Mouse (Mus musculus) CH12.LX (cell line): ENCODE data around the gene Mpp4.

Experiments used
- CTCF ChIP-seq, 2 experiments: IDR thresholded peaks in 1 of 2; conservative IDR thresholded peaks in 1 of 2; 2 replicates each; pipeline ENCODE4 v1.5.1; 2011 to 2012; ENCODE audit warnings: low read depth in 2 of 2, low read length in 2 of 2, improper control_type of control experiment in 1 of 2, inconsistent platforms in 1 of 2, mild to moderate bottlenecking in 1 of 2, moderate library complexity in 1 of 2
- EP300 ChIP-seq: IDR thresholded peaks from 2 replicates; pipeline ENCODE4 v1.6.1; 2011; ENCODE audit warnings: low read length, improper control_type of control experiment
- KAT2A ChIP-seq: IDR thresholded peaks from 2 replicates; pipeline ENCODE4 v1.6.1; 2012; ENCODE audit warnings: low read length, improper control_type of control experiment, inconsistent platforms; ENCODE audit not compliant: insufficient replicate concordance
- MAX ChIP-seq: IDR thresholded peaks from 2 replicates; pipeline ENCODE4 v1.6.1; 2011; ENCODE audit warnings: low read length, improper control_type of control experiment
- NRF1 ChIP-seq: IDR thresholded peaks from 2 replicates; pipeline ENCODE4 v1.6.1; 2014; ENCODE audit warnings: low read depth, mild to moderate bottlenecking, inconsistent platforms, low read length, improper control_type of control experiment, moderate library complexity
- POLR2A ChIP-seq: IDR thresholded peaks from 2 replicates; pipeline ENCODE4 v1.6.1; 2011; ENCODE audit warnings: low read depth, mild to moderate bottlenecking, improper control_type of control experiment, low read length
- POLR2AphosphoS2 ChIP-seq: IDR thresholded peaks from 2 replicates; pipeline ENCODE4 v1.6.1; 2011; ENCODE audit warnings: low read depth, low read length, improper control_type of control experiment
- RCOR1 ChIP-seq: conservative IDR thresholded peaks from 2 replicates; pipeline ENCODE4 v1.6.1; 2012; ENCODE audit warnings: low read depth, mild to moderate bottlenecking, inconsistent platforms, low read length, improper control_type of control experiment
- SMC3 ChIP-seq: IDR thresholded peaks from 2 replicates; pipeline ENCODE4 v1.6.1; 2011; ENCODE audit warnings: low read depth, low read length, improper control_type of control experiment
- TBP ChIP-seq: conservative IDR thresholded peaks from 2 replicates; pipeline ENCODE4 v1.6.1; 2011; ENCODE audit warnings: low read depth, low read length, improper control_type of control experiment
- UBTF ChIP-seq: IDR thresholded peaks from 2 replicates; pipeline ENCODE4 v1.6.1; 2012; ENCODE audit warnings: low read depth, mild to moderate bottlenecking, inconsistent platforms, low read length, improper control_type of control experiment, moderate library complexity
- USF1 ChIP-seq: IDR thresholded peaks from 2 replicates; pipeline ENCODE4 v1.6.1; 2014; ENCODE audit warnings: low read depth, mild to moderate bottlenecking, inconsistent platforms, low read length, improper control_type of control experiment
- ZNF384 ChIP-seq: IDR thresholded peaks from 2 replicates; pipeline ENCODE4 v1.6.1; 2012; ENCODE audit warnings: low read depth, low read length, improper control_type of control experiment, inconsistent platforms

DNA sequence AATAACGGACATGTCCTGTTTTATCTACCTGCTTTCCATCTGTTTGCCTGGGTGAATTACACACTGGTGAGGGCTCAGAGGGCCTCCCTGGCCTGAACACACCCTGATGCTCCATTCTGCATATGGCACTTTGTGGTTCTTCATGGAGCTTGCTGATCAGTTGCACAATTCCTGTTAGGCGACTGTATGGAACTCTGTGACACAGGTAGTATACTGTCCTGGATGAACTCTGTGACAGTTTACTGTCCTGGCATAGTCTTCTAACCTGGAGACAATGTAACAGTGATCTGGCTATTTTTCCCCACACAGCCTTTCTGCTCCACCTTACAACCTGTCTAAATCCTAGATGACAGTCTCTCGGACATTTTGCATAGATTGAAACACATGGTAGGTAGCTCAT lies 4.1 kb downstream of the Mpp4 start:
- TF ChIP-seq POLR2A (no peak), USF1 (no peak), CTCF (conservative IDR thresholded peaks at IDR 0.05 in 1 of 2, IDR thresholded peaks at IDR 0.05 in 1 of 2; ENCODE audit: low read depth in 2 of 2, low read length in 2 of 2) (no peak), KAT2A (no peak), ZNF384 (no peak), NRF1 (no peak), UBTF (no peak), SMC3 (no peak), EP300 (no peak), TBP (no peak), POLR2AphosphoS2 (no peak), MAX (no peak), RCOR1 (no peak)
